Mouse (Mus musculus) forebrain, embryonic 10.5 days (tissue): ENCODE data around the gene Gpi1. TPM values are rescaled to one million over a fixed set of nuclear protein-coding genes. Genes with fewer than 3 reads are reported as not detected.

Experiments
- DNase-seq: peaks from one replicate; pipeline ENCODE4 v3.0.0-alpha.2; 2017; ENCODE audit warnings: low spot score; ENCODE audit errors: extremely low spot score
- H3K27ac ChIP-seq: fragments of 300-500 bp; sonication (generic); 2 replicates; pipeline ENCODE4 v1.5.1; 2016; ENCODE audit warnings: mild to moderate bottlenecking
- H3K27me3 ChIP-seq: fragments of 300-500 bp; sonication (generic); 2 replicates; pipeline ENCODE4 v1.6.1; 2016; ENCODE audit warnings: mild to moderate bottlenecking; ENCODE audit not compliant: poor library complexity, severe bottlenecking
- H3K36me3 ChIP-seq: fragments of 300-500 bp; sonication (generic); replicated peaks from 2 replicates; pipeline ENCODE4 v1.6.1; 2016; ENCODE audit warnings: mild to moderate bottlenecking, moderate library complexity
- H3K4me1 ChIP-seq: fragments of 300-500 bp; sonication (generic); 2 replicates; pipeline ENCODE4 v1.6.1; 2016
- H3K4me3 ChIP-seq: fragments of 300-500 bp; sonication (generic); 2 replicates; pipeline ENCODE4 v1.5.1; 2016; ENCODE audit warnings: mild to moderate bottlenecking, moderate library complexity
- H3K9me3 ChIP-seq: fragments of 300-500 bp; sonication (generic); 2 replicates; pipeline ENCODE4 v1.6.1; 2016; ENCODE audit warnings: mild to moderate bottlenecking, moderate library complexity
- WGBS: fragments of 180-500 bp; shearing (Covaris S2); methylation state at CpG from one replicate; pipeline ENCODE4 v1.1.7; 2016; 5-methylcytosine and 5-hydroxymethylcytosine counted together
- polyA plus RNA-seq: library from polyadenylated mRNA; unstranded; fragments of >200 nt; fragmentation: Nextera tagmentation; extraction: Ambion mirVana; gene quantifications from 2 replicates; pipeline ENCODE4 v1.2.1, GENCODE M21; 2016

The Gpi1 gene
- polyA plus RNA-seq, 1 experiment from 2014 or later = 439 TPM

GRCm38 (mm10) chr7:34165999-34166398 is 64.1 kb downstream of the Gpi1 start:
- Histone ChIP-seq H3K36me3 (peaks cover 51% of the 10 kb centered on the region), H3K4me1 (peaks cover 11% of the 10 kb centered on the region; the same call in 1 of the 2 replicates), H3K9me3 (no peaks in the 10 kb centered on the region), H3K27ac (no peak overlapping the region), H3K27me3 (no peaks in the 10 kb centered on the region), H3K4me3 (peak overlapping the region; percentile 4; the same call in 1 of the 2 replicates)
- 89% methylated on average over 3 of the region's 3 CpGs for WGBS
- DNase-seq = no peak

GRCm38 (mm10) chr7:34164671-34165070 is 65.5 kb downstream of the Gpi1 start:
- H3K27me3 ChIP-seq = no peaks in the 10 kb centered on the region

GRCm38 (mm10) chr7:34159167-34159566 is 71.0 kb downstream of the Gpi1 start:
- Histone ChIP-seq H3K4me3 (no peak overlapping the region), H3K36me3 (peaks cover 96% of the 10 kb centered on the region), H3K27ac (no peak overlapping the region), H3K9me3 (no peaks in the 10 kb centered on the region), H3K27me3 (no peaks in the 10 kb centered on the region), H3K4me1 (no peaks in the 10 kb centered on the region)
- no peak for DNase-seq
- 98% methylated on average over 3 of the region's 3 CpGs for WGBS

More at GRCm38 (mm10) chr7:34164671-34165070, 65.5 kb downstream of the Gpi1 start:
- H3K4me1 ChIP-seq = peaks cover 11% of the 10 kb centered on the region; the same call in 1 of the 2 replicates
- DNase-seq = no peak
- no peak overlapping the region for H3K27ac ChIP-seq
- WGBS = 94% methylated on average over 7 of the region's 7 CpGs
- no peak overlapping the region for H3K4me3 ChIP-seq
- no peaks in the 10 kb centered on the region for H3K9me3 ChIP-seq
- H3K36me3 ChIP-seq = peaks cover 63% of the 10 kb centered on the region

- WGBS = 98% methylated on average over 3 of the region's 3 CpGs
- Histone ChIP-seq H3K4me1 (no peaks in the 10 kb centered on the region), H3K27ac (no peak overlapping the region), H3K27me3 (no peaks in the 10 kb centered on the region), H3K9me3 (no peaks in the 10 kb centered on the region), H3K4me3 (no peak overlapping the region), H3K36me3 (peaks cover 97% of the 10 kb centered on the region)
- DNase-seq = no peak
These were observed 72.1 kb downstream of the Gpi1 start for GRCm38 (mm10) chr7:34157994-34158393.

Other genes starting within 250 kb of the Gpi1 start
- not detected in 2 replicates for gene Scgb2b27, start 216.4 kb downstream of the Gpi1 start, polyA plus RNA-seq
- not detected in 2 replicates for gene Scgb1b27, start 208.9 kb downstream of the Gpi1 start, polyA plus RNA-seq
- gene Scgb1b30, start 134.9 kb downstream of the Gpi1 start, polyA plus RNA-seq = not detected in 2 replicates
- 4.5 and 5.4 TPM in 2 replicates for gene Wtip, start 97.1 kb downstream of the Gpi1 start, polyA plus RNA-seq
- gene Uba2, start 60.7 kb downstream of the Gpi1 start, polyA plus RNA-seq = 296 and 309 TPM in 2 replicates
- gene Pdcd2l, start 33.7 kb downstream of the Gpi1 start, polyA plus RNA-seq = 74.9 and 81.9 TPM in 2 replicates
- gene Gm6096, start 20.7 kb upstream of the Gpi1 start, polyA plus RNA-seq = not detected in 2 replicates
- gene 4931406P16Rik, start 83.2 kb upstream of the Gpi1 start, polyA plus RNA-seq = 23.8 and 25.3 TPM in 2 replicates
- 102 and 105 TPM in 2 replicates for gene Lsm14a, start 163.0 kb upstream of the Gpi1 start, polyA plus RNA-seq